Mouse (Mus musculus) bone marrow macrophage, adult 2 months (primary cell): ENCODE results near the gene Sesn1.

Experiments used
- CTCF ChIP-seq: IDR thresholded peaks from 2 replicates; pipeline ENCODE4 v1.5.1; 2012; ENCODE audit warnings: low read depth, mild to moderate bottlenecking, low read length, moderate library complexity
- POLR2A ChIP-seq: IDR thresholded peaks from 2 replicates; pipeline ENCODE4 v1.6.1; 2012; ENCODE audit warnings: mild to moderate bottlenecking, low read depth, low read length, borderline replicate concordance

- no peak for TF ChIP-seq POLR2A
- TF ChIP-seq CTCF, result no peak
Observed at GRCm38 (mm10) chr10:41792375-41792774, 17.4 kb upstream of the Sesn1 start.
